Mouse (Mus musculus) hindbrain, embryonic 16.5 days (tissue): ENCODE data around the gene Iqcf4. TPM values are rescaled to one million over a fixed set of nuclear protein-coding genes. Genes with fewer than 3 reads are reported as not detected.

Source experiments
- ATAC-seq: fragments of 200-750 bp; cut with Nextera tagmentation; 2 replicates; pipeline ENCODE4 v1.8.0; 2017; ENCODE audit warnings: moderate TSS enrichment, moderate library complexity
- H3K27ac ChIP-seq: fragments of 300-500 bp; sonication (generic); 2 replicates; pipeline ENCODE4 v1.5.1; 2014; ENCODE audit warnings: low read depth, mild to moderate bottlenecking, control low read depth, low read length, moderate library complexity
- H3K27me3 ChIP-seq: fragments of 300-500 bp; sonication (generic); replicated peaks from 2 replicates; pipeline ENCODE4 v1.6.1; 2014; ENCODE audit warnings: low read length; ENCODE audit not compliant: control insufficient read depth, insufficient read depth
- H3K36me3 ChIP-seq: fragments of 300-500 bp; sonication (generic); 2 replicates; pipeline ENCODE4 v1.6.1; 2014; ENCODE audit warnings: mild to moderate bottlenecking, low read length, moderate library complexity, mixed read lengths; ENCODE audit not compliant: control insufficient read depth, insufficient read depth
- H3K4me1 ChIP-seq: fragments of 300-500 bp; sonication (generic); 2 replicates; pipeline ENCODE4 v1.6.1; 2014; ENCODE audit warnings: low read depth, low read length; ENCODE audit not compliant: control insufficient read depth, insufficient read depth
- H3K4me2 ChIP-seq: fragments of 300-500 bp; sonication (generic); 2 replicates; pipeline ENCODE4 v1.6.1; 2014; ENCODE audit warnings: mild to moderate bottlenecking, low read length, control low read depth, moderate library complexity
- H3K4me3 ChIP-seq: fragments of 300-500 bp; sonication (generic); 2 replicates; pipeline ENCODE4 v1.5.1; 2014; ENCODE audit warnings: mild to moderate bottlenecking, low read length, control low read depth, moderate library complexity
- H3K9ac ChIP-seq: fragments of 300-500 bp; sonication (generic); 2 replicates; pipeline ENCODE4 v1.6.1; 2014; ENCODE audit warnings: low read depth, mild to moderate bottlenecking, control low read depth, low read length, moderate library complexity
- H3K9me3 ChIP-seq: fragments of 300-500 bp; sonication (generic); 2 replicates; pipeline ENCODE4 v1.6.1; 2014; ENCODE audit warnings: mild to moderate bottlenecking, low read length, moderate library complexity; ENCODE audit not compliant: control insufficient read depth
- WGBS: fragments of 180-500 bp; shearing (Covaris S2); extraction: QIAGEN DNeasy Blood & Tissue Kit; methylation state at CpG from one replicate; pipeline ENCODE4 v1.1.7; 2014; 5-methylcytosine and 5-hydroxymethylcytosine counted together
- polyA plus RNA-seq: library from polyadenylated mRNA; unstranded; fragments of >200 nt; fragmentation: Nextera tagmentation; extraction: Ambion mirVana; gene quantifications from 2 replicates; pipeline ENCODE4 v1.2.1, GENCODE M21; 2015

The Iqcf4 gene
- polyA plus RNA-seq, 1 experiment from 2014 or later: not detected

- WGBS: 89% methylated on average over 11 of the region's 11 CpGs
- no peak overlapping the region for H3K9ac ChIP-seq
These were observed 35.8 kb downstream of the Iqcf4 start for GRCm38 (mm10) chr9:106534975-106535374.

GRCm38 (mm10) chr9:106534296-106534695 lies 36.5 kb downstream of the Iqcf4 start:
- H3K4me1 ChIP-seq: no peaks in the 10 kb centered on the region
- H3K9me3 ChIP-seq: no peaks in the 10 kb centered on the region
- no peak overlapping the region for H3K4me3 ChIP-seq
- no peak for ATAC-seq
- no peak overlapping the region for H3K9ac ChIP-seq
- no peaks in the 10 kb centered on the region for H3K27me3 ChIP-seq
- no peaks in the 10 kb centered on the region for H3K36me3 ChIP-seq
- H3K4me2 ChIP-seq: no peak overlapping the region
- no peak overlapping the region for H3K27ac ChIP-seq
- WGBS: 89% methylated on average over 7 of the region's 7 CpGs

More at GRCm38 (mm10) chr9:106534975-106535374, 35.8 kb downstream of the Iqcf4 start:
- Histone ChIP-seq H3K36me3 (no peaks in the 10 kb centered on the region), H3K4me3 (no peak overlapping the region), H3K9me3 (no peaks in the 10 kb centered on the region), H3K4me1 (no peaks in the 10 kb centered on the region), H3K27me3 (no peaks in the 10 kb centered on the region), H3K27ac (no peak overlapping the region), H3K4me2 (no peak overlapping the region)
- no peak for ATAC-seq

GRCm38 (mm10) chr9:106531833-106532232 lies 39.0 kb downstream of the Iqcf4 start:
- H3K9ac ChIP-seq: no peak overlapping the region
- H3K27ac ChIP-seq: no peak overlapping the region
- H3K9me3 ChIP-seq: no peaks in the 10 kb centered on the region
- no peaks in the 10 kb centered on the region for H3K27me3 ChIP-seq
- no peaks in the 10 kb centered on the region for H3K4me1 ChIP-seq
- H3K36me3 ChIP-seq: no peaks in the 10 kb centered on the region
- H3K4me3 ChIP-seq: no peak overlapping the region
- ATAC-seq: no peak
- 39% methylated on average over 3 of the region's 3 CpGs for WGBS
- no peak overlapping the region for H3K4me2 ChIP-seq

GRCm38 (mm10) chr9:106519909-106520308 lies 50.9 kb downstream of the Iqcf4 start:
- Histone ChIP-seq H3K4me2 (no peak overlapping the region), H3K9ac (no peak overlapping the region), H3K9me3 (no peaks in the 10 kb centered on the region), H3K36me3 (no peaks in the 10 kb centered on the region), H3K4me1 (no peaks in the 10 kb centered on the region), H3K27me3 (no peaks in the 10 kb centered on the region), H3K27ac (no peak overlapping the region), H3K4me3 (no peak overlapping the region)
- no peak for ATAC-seq
- 84% methylated on average over 8 of the region's 8 CpGs for WGBS

GRCm38 (mm10) chr9:106519433-106519832 lies 51.4 kb downstream of the Iqcf4 start:
- Histone ChIP-seq H3K4me1 (no peaks in the 10 kb centered on the region), H3K27ac (no peak overlapping the region), H3K9ac (no peak overlapping the region), H3K36me3 (no peaks in the 10 kb centered on the region), H3K4me3 (no peak overlapping the region), H3K9me3 (no peaks in the 10 kb centered on the region), H3K4me2 (no peak overlapping the region), H3K27me3 (no peaks in the 10 kb centered on the region)
- 78% methylated on average over 2 of the region's 2 CpGs for WGBS
- ATAC-seq: no peak

Other genes with a start within 250 kb of the Iqcf4 start
- gene Dusp7, start 202.4 kb downstream of the Iqcf4 start, polyA plus RNA-seq: 12.5 and 13.1 TPM in 2 replicates
- 603 and 620 TPM in 2 replicates for gene Rpl29, start 141.5 kb downstream of the Iqcf4 start, polyA plus RNA-seq
- gene Acy1, start 132.7 kb downstream of the Iqcf4 start, polyA plus RNA-seq: 26.2 and 26.6 TPM in 2 replicates
- gene Abhd14b, start 123.5 kb downstream of the Iqcf4 start, polyA plus RNA-seq: 12.1 and 13.2 TPM in 2 replicates
- gene Abhd14a, start 123.3 kb downstream of the Iqcf4 start, polyA plus RNA-seq: 83.8 and 87.8 TPM in 2 replicates
- 228 and 235 TPM in 2 replicates for gene Pcbp4, start 117.7 kb downstream of the Iqcf4 start, polyA plus RNA-seq
- 1.3 and 1.4 TPM in 2 replicates for gene Gpr62, start 105.1 kb downstream of the Iqcf4 start, polyA plus RNA-seq
- 43.1 and 43.9 TPM in 2 replicates for gene Rrp9, start 95.0 kb downstream of the Iqcf4 start, polyA plus RNA-seq
- gene Parp3, start 94.0 kb downstream of the Iqcf4 start, polyA plus RNA-seq: 1.3 TPM in 2 replicates
- gene Iqcf1, start 71.0 kb downstream of the Iqcf4 start, polyA plus RNA-seq: not detected in 2 replicates
- not detected in 2 replicates for gene Iqcf5, start 56.4 kb downstream of the Iqcf4 start, polyA plus RNA-seq
- not detected in 2 replicates for gene Iqcf3, start 9.4 kb downstream of the Iqcf4 start, polyA plus RNA-seq
- gene Iqcf6, start 55.6 kb upstream of the Iqcf4 start, polyA plus RNA-seq: not detected in 2 replicates
- gene Grm2, start 85.1 kb upstream of the Iqcf4 start, polyA plus RNA-seq: 11.3 and 12.3 TPM in 2 replicates
- 86.1 and 91.0 TPM in 2 replicates for gene Tex264, start 114.9 kb upstream of the Iqcf4 start, polyA plus RNA-seq
- gene Rad54l2, start 218.2 kb upstream of the Iqcf4 start, polyA plus RNA-seq: 4.6 and 5.3 TPM in 2 replicates